Mouse (Mus musculus): ENCODE measurements around the gene Adamts6. TPM values are rescaled to one million over a fixed set of nuclear protein-coding genes. Genes with fewer than 3 reads are reported as not detected.

The Adamts6 gene
- polyA plus RNA-seq (2015; fragmentation: Nextera tagmentation; extraction: Ambion mirVana) = 3.7 and 4.2 TPM in 2 replicates

GRCm38 (mm10) chr13:104287366-104288225 is at the start of gene Adamts6:
Gene Adamts6, plus strand, starts transcription at chr13:104287835.
- no peak for ATAC-seq (ENCODE audit: extremely low read depth, insufficient number of reproducible peaks, low FRiP score, low TSS enrichment)
- peak within 1 kb of the TSS; percentile 96 for H3K27ac ChIP-seq (replicated peaks)
- H3K4me1 ChIP-seq = peaks cover 5% of the 10 kb centered on the region
- WGBS = under 1% methylated on average over 23 of the region's 23 CpGs
- peak within 1 kb of the TSS; percentile 69 for H3K4me3 ChIP-seq
- no peaks in the 10 kb centered on the region for H3K36me3 ChIP-seq
- peak within 1 kb of the TSS; percentile 79 for H3K4me2 ChIP-seq
- H3K9ac ChIP-seq = peak within 1 kb of the TSS; percentile 89
- no peaks in the 10 kb centered on the region for H3K9me3 ChIP-seq
- H3K27me3 ChIP-seq (replicated peaks) = no peaks in the 10 kb centered on the region

GRCm38 (mm10) chr13:104258997-104259396 is 28.6 kb upstream of the Adamts6 start:
- ATAC-seq (ENCODE audit: extremely low read depth, insufficient number of reproducible peaks, low FRiP score, low TSS enrichment) = no peak
- Histone ChIP-seq H3K36me3 (no peaks in the 10 kb centered on the region), H3K4me2 (no peak overlapping the region), H3K4me1 (no peaks in the 10 kb centered on the region), H3K9me3 (no peaks in the 10 kb centered on the region), H3K27ac (replicated peaks) (no peak overlapping the region), H3K9ac (no peak overlapping the region), H3K27me3 (replicated peaks) (no peaks in the 10 kb centered on the region), H3K4me3 (no peak overlapping the region)
- 79% methylated on average over 3 of the region's 3 CpGs for WGBS

GRCm38 (mm10) chr13:104285031-104285431 is 2.6 kb upstream of the Adamts6 start:
- H3K36me3 ChIP-seq = no peaks in the 10 kb centered on the region
- no peaks in the 10 kb centered on the region for H3K27me3 ChIP-seq (replicated peaks)
- peak overlapping the region; percentile 79 for H3K4me2 ChIP-seq
- no peak for ATAC-seq (ENCODE audit: extremely low read depth, insufficient number of reproducible peaks, low FRiP score, low TSS enrichment)
- 7% methylated on average over 2 of the region's 2 CpGs for WGBS
- no peaks in the 10 kb centered on the region for H3K9me3 ChIP-seq
- peak overlapping the region; percentile 69 for H3K4me3 ChIP-seq
- peaks cover 5% of the 10 kb centered on the region for H3K4me1 ChIP-seq
- H3K9ac ChIP-seq = peak overlapping the region; percentile 89
- H3K27ac ChIP-seq (replicated peaks) = peak overlapping the region; percentile 96

GRCm38 (mm10) chr13:104285737-104286311 is 1.8 kb upstream of the Adamts6 start:
- H3K4me2 ChIP-seq = peak overlapping the region; percentile 79
- H3K27ac ChIP-seq (replicated peaks) = peak overlapping the region; percentile 96
- ATAC-seq (ENCODE audit: extremely low read depth, insufficient number of reproducible peaks, low FRiP score, low TSS enrichment) = no peak
- peak overlapping the region; percentile 69 for H3K4me3 ChIP-seq
- H3K9ac ChIP-seq = peak overlapping the region; percentile 89
- peaks cover 5% of the 10 kb centered on the region for H3K4me1 ChIP-seq
- no peaks in the 10 kb centered on the region for H3K27me3 ChIP-seq (replicated peaks)
- no peaks in the 10 kb centered on the region for H3K9me3 ChIP-seq
- no peaks in the 10 kb centered on the region for H3K36me3 ChIP-seq
- 1% methylated on average over 10 of the region's 10 CpGs for WGBS

GRCm38 (mm10) chr13:104286336-104286735 is 1.3 kb upstream of the Adamts6 start:
- peak overlapping the region; percentile 96 for H3K27ac ChIP-seq (replicated peaks)
- H3K36me3 ChIP-seq = no peaks in the 10 kb centered on the region
- H3K27me3 ChIP-seq (replicated peaks) = no peaks in the 10 kb centered on the region
- no peak for ATAC-seq (ENCODE audit: extremely low read depth, insufficient number of reproducible peaks, low FRiP score, low TSS enrichment)
- H3K4me2 ChIP-seq = peak overlapping the region; percentile 79
- peaks cover 5% of the 10 kb centered on the region for H3K4me1 ChIP-seq
- WGBS = 0% methylated on average over 4 of the region's 4 CpGs
- peak overlapping the region; percentile 69 for H3K4me3 ChIP-seq
- H3K9ac ChIP-seq = peak overlapping the region; percentile 89
- no peaks in the 10 kb centered on the region for H3K9me3 ChIP-seq

GRCm38 (mm10) chr13:104286897-104287309 is 732 bp upstream of the Adamts6 start:
- peaks cover 5% of the 10 kb centered on the region for H3K4me1 ChIP-seq
- H3K4me3 ChIP-seq = peak overlapping the region; percentile 69
- no peaks in the 10 kb centered on the region for H3K36me3 ChIP-seq
- peak overlapping the region; percentile 89 for H3K9ac ChIP-seq
- H3K27me3 ChIP-seq (replicated peaks) = no peaks in the 10 kb centered on the region
- peak; percentile 93 for ATAC-seq (ENCODE audit: extremely low read depth, insufficient number of reproducible peaks, low FRiP score, low TSS enrichment)
- H3K9me3 ChIP-seq = no peaks in the 10 kb centered on the region
- H3K27ac ChIP-seq (replicated peaks) = peak overlapping the region; percentile 96
- under 1% methylated on average over 10 of the region's 10 CpGs for WGBS
- H3K4me2 ChIP-seq = peak overlapping the region; percentile 79

GRCm38 (mm10) chr13:104288226-104288859 is 708 bp downstream of the Adamts6 start:
- Histone ChIP-seq H3K4me3 (peak overlapping the region; percentile 69), H3K27ac (replicated peaks) (peak overlapping the region; percentile 96), H3K27me3 (replicated peaks) (no peaks in the 10 kb centered on the region), H3K36me3 (no peaks in the 10 kb centered on the region), H3K9me3 (no peaks in the 10 kb centered on the region), H3K4me1 (peaks cover 5% of the 10 kb centered on the region), H3K4me2 (peak overlapping the region; percentile 79), H3K9ac (peak overlapping the region; percentile 89)
- under 1% methylated on average over 7 of the region's 7 CpGs for WGBS
- peak; percentile 55; the same call in 1 of the 2 replicates for ATAC-seq (ENCODE audit: extremely low read depth, insufficient number of reproducible peaks, low FRiP score, low TSS enrichment)

- H3K4me3 ChIP-seq = peak overlapping the region; percentile 69
- no peaks in the 10 kb centered on the region for H3K27me3 ChIP-seq (replicated peaks)
- H3K36me3 ChIP-seq = no peaks in the 10 kb centered on the region
- H3K9me3 ChIP-seq = no peaks in the 10 kb centered on the region
- H3K9ac ChIP-seq = peak overlapping the region; percentile 89
- ATAC-seq (ENCODE audit: extremely low read depth, insufficient number of reproducible peaks, low FRiP score, low TSS enrichment) = no peak
- peak overlapping the region; percentile 96 for H3K27ac ChIP-seq (replicated peaks)
- H3K4me1 ChIP-seq = peaks cover 5% of the 10 kb centered on the region
- peak overlapping the region; percentile 79 for H3K4me2 ChIP-seq
These were observed 1.5 kb downstream of the Adamts6 start for GRCm38 (mm10) chr13:104289176-104289575.

- Histone ChIP-seq H3K4me1 (peaks cover 7% of the 10 kb centered on the region), H3K27ac (replicated peaks) (no peak overlapping the region), H3K36me3 (peaks cover 40% of the 10 kb centered on the region), H3K27me3 (replicated peaks) (no peaks in the 10 kb centered on the region), H3K9ac (no peak overlapping the region), H3K4me2 (no peak overlapping the region), H3K9me3 (no peaks in the 10 kb centered on the region; the same call in 1 of the 2 replicates), H3K4me3 (no peak overlapping the region)
- ATAC-seq (ENCODE audit: extremely low read depth, insufficient number of reproducible peaks, low FRiP score, low TSS enrichment) = no peak
- WGBS = 63% methylated on average over 1 of the region's 1 CpGs
These were observed 7.8 kb downstream of the Adamts6 start for GRCm38 (mm10) chr13:104295472-104295871.

- 90% methylated on average over 3 of the region's 3 CpGs for WGBS
- no peaks in the 10 kb centered on the region for H3K4me1 ChIP-seq
- H3K36me3 ChIP-seq = peaks cover 31% of the 10 kb centered on the region
- H3K9ac ChIP-seq = no peak overlapping the region
- no peak overlapping the region for H3K27ac ChIP-seq (replicated peaks)
- no peak overlapping the region for H3K4me2 ChIP-seq
- no peak for ATAC-seq (ENCODE audit: extremely low read depth, insufficient number of reproducible peaks, low FRiP score, low TSS enrichment)
- H3K9me3 ChIP-seq = no peaks in the 10 kb centered on the region
- no peak overlapping the region for H3K4me3 ChIP-seq
- no peaks in the 10 kb centered on the region for H3K27me3 ChIP-seq (replicated peaks)
These were observed 41.7 kb downstream of the Adamts6 start for GRCm38 (mm10) chr13:104329336-104329735.

- H3K4me3 ChIP-seq = no peak overlapping the region
- no peaks in the 10 kb centered on the region for H3K4me1 ChIP-seq
- H3K9me3 ChIP-seq = no peaks in the 10 kb centered on the region
- WGBS = 81% methylated on average over 2 of the region's 2 CpGs
- H3K36me3 ChIP-seq = peaks cover 31% of the 10 kb centered on the region
- H3K27me3 ChIP-seq (replicated peaks) = no peaks in the 10 kb centered on the region
- H3K27ac ChIP-seq (replicated peaks) = no peak overlapping the region
- no peak for ATAC-seq (ENCODE audit: extremely low read depth, insufficient number of reproducible peaks, low FRiP score, low TSS enrichment)
- no peak overlapping the region for H3K9ac ChIP-seq
- no peak overlapping the region for H3K4me2 ChIP-seq
These were observed 42.1 kb downstream of the Adamts6 start for GRCm38 (mm10) chr13:104329742-104330141.

Data from heart, embryonic 13.5 days (tissue).